Mouse (Mus musculus): ENCODE data around the gene Vmn1r3. TPM values are rescaled to one million over a fixed set of nuclear protein-coding genes. Genes with fewer than 3 reads are reported as not detected.
"Not testable (repeated sequence)": the region's sequence is repeated elsewhere in the genome, so short reads cannot be mapped to it uniquely, and the experiment has no call there.

Gene Vmn1r3
- polyA plus RNA-seq, 1 experiment from 2014 or later, result not detected

GRCm38 (mm10) chr4:3176746-3177490 lies 8.2 kb downstream of the Vmn1r3 start:
- not testable (repeated sequence) for H3K4me1 ChIP-seq (replicated peaks); H3K27me3 ChIP-seq (ENCODE audit: insufficient read depth, poor library complexity, severe bottlenecking); H3K4me3 ChIP-seq; H3K27ac ChIP-seq; DNase-seq (ENCODE audit: low spot score); H3K36me3 ChIP-seq
- 89% methylated on average over 10 of the region's 10 CpGs for WGBS
- peaks cover 63% of the 10 kb centered on the region for H3K9me3 ChIP-seq

GRCm38 (mm10) chr4:3176195-3176594 lies 9.0 kb downstream of the Vmn1r3 start:
- H3K9me3 ChIP-seq, result peaks cover 60% of the 10 kb centered on the region
- not testable (repeated sequence) for H3K36me3 ChIP-seq; H3K27me3 ChIP-seq (ENCODE audit: insufficient read depth, poor library complexity, severe bottlenecking); DNase-seq (ENCODE audit: low spot score); H3K27ac ChIP-seq; H3K4me1 ChIP-seq (replicated peaks); H3K4me3 ChIP-seq
- 87% methylated on average over 6 of the region's 6 CpGs for WGBS

- H3K36me3 ChIP-seq; H3K4me3 ChIP-seq; H3K27ac ChIP-seq; H3K4me1 ChIP-seq (replicated peaks); H3K27me3 ChIP-seq (ENCODE audit: insufficient read depth, poor library complexity, severe bottlenecking); DNase-seq (ENCODE audit: low spot score): not testable (repeated sequence)
- peaks cover 56% of the 10 kb centered on the region for H3K9me3 ChIP-seq
- 80% methylated on average over 7 of the region's 8 CpGs for whole genome bisulfite sequencing
Measured at GRCm38 (mm10) chr4:3175756-3176155, 9.4 kb downstream of the Vmn1r3 start.

GRCm38 (mm10) chr4:3174586-3174985 lies 10.6 kb downstream of the Vmn1r3 start:
- 79% methylated on average over 4 of the region's 4 CpGs for WGBS
- DNase-seq (ENCODE audit: low spot score); H3K4me3 ChIP-seq; H3K36me3 ChIP-seq; H3K27me3 ChIP-seq (ENCODE audit: insufficient read depth, poor library complexity, severe bottlenecking); H3K27ac ChIP-seq; H3K4me1 ChIP-seq (replicated peaks): not testable (repeated sequence)
- H3K9me3 ChIP-seq, result peaks cover 45% of the 10 kb centered on the region

- not testable (repeated sequence) for DNase-seq (ENCODE audit: low spot score); H3K27ac ChIP-seq; H3K4me1 ChIP-seq (replicated peaks); H3K27me3 ChIP-seq (ENCODE audit: insufficient read depth, poor library complexity, severe bottlenecking); H3K36me3 ChIP-seq; H3K4me3 ChIP-seq
- no CpG with 5 or more reads among the region's 1 CpGs for WGBS
- H3K9me3 ChIP-seq, result peaks cover 21% of the 10 kb centered on the region
Measured at GRCm38 (mm10) chr4:3167020-3167419, 18.1 kb downstream of the Vmn1r3 start, which contains the start of gene Vmn1r2. Vmn1r2 (plus strand) TSS chr4:3167320.

- H3K4me3 ChIP-seq, result no peak overlapping the region
- H3K27me3 ChIP-seq (ENCODE audit: insufficient read depth, poor library complexity, severe bottlenecking), result no peaks in the 10 kb centered on the region
- no peak for DNase-seq (ENCODE audit: low spot score)
- peaks cover 21% of the 10 kb centered on the region for H3K9me3 ChIP-seq
- H3K36me3 ChIP-seq, result no peaks in the 10 kb centered on the region
- H3K4me1 ChIP-seq (replicated peaks), result no peaks in the 10 kb centered on the region
- 86% methylated on average over 4 of the region's 4 CpGs for WGBS
- H3K27ac ChIP-seq, result no peak overlapping the region
Measured at GRCm38 (mm10) chr4:3165046-3165445, 20.1 kb downstream of the Vmn1r3 start.

GRCm38 (mm10) chr4:3164429-3164828 lies 20.7 kb downstream of the Vmn1r3 start:
- not testable (repeated sequence) for H3K27ac ChIP-seq; H3K36me3 ChIP-seq; DNase-seq (ENCODE audit: low spot score); H3K4me1 ChIP-seq (replicated peaks); H3K27me3 ChIP-seq (ENCODE audit: insufficient read depth, poor library complexity, severe bottlenecking); H3K4me3 ChIP-seq
- peaks cover 21% of the 10 kb centered on the region for H3K9me3 ChIP-seq

- DNase-seq (ENCODE audit: low spot score), result not testable (repeated sequence)
- whole genome bisulfite sequencing, result 82% methylated on average over 2 of the region's 2 CpGs
Measured at GRCm38 (mm10) chr4:3153320-3153719, 31.8 kb downstream of the Vmn1r3 start.

GRCm38 (mm10) chr4:3147926-3148325 lies 37.2 kb downstream of the Vmn1r3 start:
- H3K27ac ChIP-seq; H3K4me1 ChIP-seq (replicated peaks); H3K4me3 ChIP-seq; DNase-seq (ENCODE audit: low spot score); H3K9me3 ChIP-seq; H3K27me3 ChIP-seq (ENCODE audit: insufficient read depth, poor library complexity, severe bottlenecking); H3K36me3 ChIP-seq: not testable (repeated sequence)
- 23% methylated on average over 2 of the region's 3 CpGs for WGBS

More at GRCm38 (mm10) chr4:3153320-3153719, 31.8 kb downstream of the Vmn1r3 start:
- H3K4me1 ChIP-seq (replicated peaks); H3K4me3 ChIP-seq; H3K36me3 ChIP-seq; H3K27me3 ChIP-seq (ENCODE audit: insufficient read depth, poor library complexity, severe bottlenecking); H3K27ac ChIP-seq: not testable (repeated sequence)
- peaks cover 14% of the 10 kb centered on the region for H3K9me3 ChIP-seq

Other genes with a start within 250 kb of the Vmn1r3 start
- not detected in 2 replicates for gene Vmn1r2, start 18.0 kb downstream of the Vmn1r3 start, polyA plus RNA-seq (2016; fragmentation: Nextera tagmentation; extraction: Ambion mirVana)